ENCODE assay signal across 22 mouse cellular contexts in the genomic region with DNA sequence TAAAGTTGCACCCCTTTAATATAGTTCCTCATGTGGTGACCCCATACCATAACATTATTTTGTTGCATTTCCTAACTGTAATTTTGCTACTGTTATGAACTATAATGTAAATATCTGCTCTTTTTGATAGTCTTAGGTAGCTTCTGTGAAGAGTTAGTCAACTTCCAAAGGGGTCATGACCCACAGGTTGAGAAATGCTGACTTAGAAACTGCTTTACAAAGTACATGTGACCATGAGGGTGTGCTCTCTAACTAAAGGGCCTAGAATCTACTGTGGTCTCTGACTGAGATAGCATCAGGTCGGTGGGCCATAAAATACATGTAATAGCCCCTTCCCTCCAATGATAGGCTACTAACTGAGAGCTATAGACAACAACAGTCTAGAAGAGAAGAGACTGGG. TPM values are rescaled to one million over a fixed set of nuclear protein-coding genes. Genes with fewer than 3 reads are reported as not detected.
A peak's percentile ranks its signal among the peaks of the same experiment; 100 is the strongest.
DNase-seq lines count a peak whose midpoint lies in the region; ATAC-seq and TF ChIP-seq lines count a peak whose summit lies in the region.
"Had no signal": no experiment of that assay in that cellular context is flagged by ENCODE, and none has a peak within 500 bp of the region (broad histone marks: within the 10 kb centered on the region; RNA-seq: fewer than 3 reads in every experiment).

No protein-coding gene starts in this region.

- H3K9me3 ChIP-seq in liver, embryonic 16.5 days (replicated peaks; ENCODE audit: control insufficient read depth, low read length), result no peaks in the 10 kb centered on the region
- H3K9me3 ChIP-seq in liver, embryonic 11.5 days (ENCODE audit: control insufficient read depth, low read length), result no peaks in the 10 kb centered on the region
- H3K9me3 ChIP-seq: embryonic facial prominence, embryonic 10.5 days; embryonic facial prominence, embryonic 12.5 days; forebrain, embryonic 13.5 days; forebrain, embryonic 15.5 days had no signal

- H3K36me3 ChIP-seq in liver, embryonic 16.5 days (ENCODE audit: control insufficient read depth, insufficient read depth), result no peaks in the 10 kb centered on the region
- H3K36me3 ChIP-seq in liver, embryonic 11.5 days (ENCODE audit: control insufficient read depth, insufficient read depth, low read length), result no peaks in the 10 kb centered on the region
- H3K36me3 ChIP-seq: embryonic facial prominence, embryonic 10.5 days; embryonic facial prominence, embryonic 12.5 days; forebrain, embryonic 15.5 days had no signal

- peak; percentile 27; the same call in 1 of the 2 replicates for ATAC-seq in liver, embryonic 16.5 days (ENCODE audit: low read depth)
- ATAC-seq in liver, embryonic 11.5 days (replicated peaks; ENCODE audit: low FRiP score), result no peak
- ATAC-seq: activated CD4-positive, CD25-positive, alpha-beta regulatory T cell, adult 4 months; CD4-positive, CD25-positive, alpha-beta regulatory T cell, adult 4 months; forebrain, embryonic 13.5 days; forebrain, embryonic 15.5 days; Patski had no signal

- no peak for TF ChIP-seq CTCF in layer of hippocampus, adult 2 months (conservative IDR thresholded peaks at IDR 0.05)

- 61% methylated on average over 1 of the region's 1 CpGs for WGBS in liver, embryonic 16.5 days (ENCODE audit: insufficient replicate concordance)
- WGBS in liver, embryonic 11.5 days, result 72% methylated on average over 1 of the region's 1 CpGs

- no peaks in the 10 kb centered on the region for H3K27me3 ChIP-seq in liver, embryonic 16.5 days (ENCODE audit: control insufficient read depth, insufficient read depth, low read depth, low read length)
- H3K27me3 ChIP-seq in liver, embryonic 11.5 days (replicated peaks; ENCODE audit: control insufficient read depth, insufficient read depth, low read length), result no peaks in the 10 kb centered on the region
- H3K27me3 ChIP-seq: CH12.LX; embryonic facial prominence, embryonic 12.5 days; forebrain, embryonic 13.5 days; forebrain, embryonic 15.5 days; Patski had no signal

- no peak overlapping the region for H3K9ac ChIP-seq in liver, embryonic 16.5 days (ENCODE audit: low read depth, low read length)
- H3K9ac ChIP-seq in liver, embryonic 11.5 days (ENCODE audit: low read depth, low read length), result no peak overlapping the region
- H3K9ac ChIP-seq: embryonic facial prominence, embryonic 12.5 days; forebrain, embryonic 13.5 days; forebrain, embryonic 15.5 days had no signal

- H3K4me3 ChIP-seq in layer of hippocampus, adult 2 months, result no peak overlapping the region
- no peak overlapping the region for H3K4me3 ChIP-seq in liver, embryonic 16.5 days (ENCODE audit: low read depth, low read length)
- no peak overlapping the region for H3K4me3 ChIP-seq in liver, embryonic 11.5 days (ENCODE audit: low read depth, low read length)
- H3K4me3 ChIP-seq: embryonic facial prominence, embryonic 10.5 days; embryonic facial prominence, embryonic 12.5 days; forebrain, embryonic 13.5 days; forebrain, embryonic 15.5 days had no signal

- 0 out of 2 replicates have a peak overlapping the region, but pooled peaks have one; percentile 71 for H3K27ac ChIP-seq in layer of hippocampus, adult 2 months
- H3K27ac ChIP-seq in liver, embryonic 16.5 days (ENCODE audit: low read length), result no peak overlapping the region
- no peak overlapping the region for H3K27ac ChIP-seq in liver, embryonic 11.5 days (ENCODE audit: low read depth, low read length)
- H3K27ac ChIP-seq: embryonic facial prominence, embryonic 10.5 days; embryonic facial prominence, embryonic 12.5 days; forebrain, embryonic 13.5 days; forebrain, embryonic 15.5 days had no signal

- no peak overlapping the region for H3K4me2 ChIP-seq in liver, embryonic 16.5 days (ENCODE audit: low read depth, low read length)
- no peak overlapping the region for H3K4me2 ChIP-seq in liver, embryonic 11.5 days
- H3K4me2 ChIP-seq: embryonic facial prominence, embryonic 12.5 days; forebrain, embryonic 13.5 days; forebrain, embryonic 15.5 days had no signal

- no peak for DNase-seq in layer of hippocampus, adult 2 months (ENCODE audit: low spot score in 2 of 2)
- DNase-seq in layer of hippocampus, postnatal 36 days, result no peak
- DNase-seq in liver, embryonic 11.5 days (ENCODE audit: low spot score), result no peak
- DNase-seq in yolk sac, embryonic 10.5 days (ENCODE audit: low spot score), result peak; percentile 7
- DNase-seq: adrenal gland, adult 8-10 months; adrenal gland, postnatal 14 days; adrenal gland, postnatal 36 days; B cell, adult 2 months; cerebellum, adult 11-12 months; cerebellum, adult 2 months; cerebellum, adult 9-10 months; cerebellum, postnatal 10 days; cerebellum, postnatal 25 days had no signal

- H3K4me1 ChIP-seq in liver, embryonic 16.5 days (ENCODE audit: control insufficient read depth, low read depth, low read length), result peaks cover 2% of the 10 kb centered on the region; the same call in 1 of the 2 replicates
- H3K4me1 ChIP-seq in liver, embryonic 11.5 days (replicated peaks; ENCODE audit: control insufficient read depth, insufficient read depth, low read length), result no peaks in the 10 kb centered on the region
- H3K4me1 ChIP-seq: embryonic facial prominence, embryonic 10.5 days; embryonic facial prominence, embryonic 12.5 days; forebrain, embryonic 13.5 days; forebrain, embryonic 15.5 days had no signal

RNA-seq across cellular contexts. Expression of gene Rbks, which starts 19.4 kb away (rescaled TPM):
- total RNA-seq in layer of hippocampus, adult 2 months (2021), result 1 to 10 TPM; 4.0 to 4.4 TPM
- 1 to 10 TPM; 3.4 to 4.2 TPM for total RNA-seq in layer of hippocampus, postnatal 36 days (2021)
- 17.6 and 18.1 TPM in 2 replicates for polyA plus RNA-seq in liver, embryonic 16.5 days (2015; fragmentation: Nextera tagmentation; extraction: Ambion mirVana)
- 24.6 and 24.8 TPM in 2 replicates for polyA plus RNA-seq in liver, embryonic 11.5 days (2014; fragmentation: Nextera tagmentation; extraction: Ambion mirVana)

RNA-seq across cellular contexts. Expression of gene Babam2, which starts 19.5 kb away (rescaled TPM):
- total RNA-seq in layer of hippocampus, adult 2 months (2021), result 10 to 100 TPM; 49.3 to 50.4 TPM
- total RNA-seq in layer of hippocampus, postnatal 36 days (2021), result 10 to 100 TPM; 38.2 to 50.1 TPM
- 31.8 and 32.4 TPM in 2 replicates for polyA plus RNA-seq in liver, embryonic 16.5 days (2015; fragmentation: Nextera tagmentation; extraction: Ambion mirVana)
- 46.2 and 47.4 TPM in 2 replicates for polyA plus RNA-seq in liver, embryonic 11.5 days (2014; fragmentation: Nextera tagmentation; extraction: Ambion mirVana)
